Mouse (Mus musculus): ENCODE data around the gene Faap20.

DNA sequence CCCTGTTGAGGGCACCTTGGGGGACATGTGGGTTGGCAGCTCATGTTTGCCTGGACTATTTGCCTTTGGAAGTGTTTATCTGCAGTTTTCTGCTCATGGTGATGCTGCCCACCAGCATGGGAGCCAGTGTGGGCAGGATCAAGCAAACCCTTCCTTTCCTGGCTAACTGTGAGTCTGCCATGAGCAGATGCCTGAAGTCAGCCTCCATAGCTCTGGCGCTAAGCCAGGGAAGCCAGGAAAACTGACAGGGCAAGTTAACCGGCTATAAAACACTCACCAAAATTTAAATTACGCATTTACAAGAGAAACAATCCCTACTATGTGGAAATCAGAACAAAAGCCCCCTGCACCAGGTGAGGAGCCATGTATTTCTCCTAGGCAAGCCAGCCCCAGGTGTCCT is 25.2 kb downstream of the Faap20 start:
- no peak for TF ChIP-seq POLR2A (IDR thresholded peaks at IDR 0.05; ENCODE audit: borderline replicate concordance, extremely low read depth, insufficient read depth, insufficient read length, poor library complexity, severe bottlenecking)
- TF ChIP-seq CTCF (IDR thresholded peaks at IDR 0.05; ENCODE audit: borderline replicate concordance, extremely low read depth, insufficient read depth, insufficient read length), result no peak

Measured in brain, embryonic 14.5 days (tissue).